Mouse (Mus musculus): ENCODE measurements around the gene Gabbr1.

Gene Gabbr1

GRCm38 (mm10) chr17:37072730-37073276 lies 27.0 kb downstream of the Gabbr1 start:
- DNase-seq (ENCODE audit: low spot score in 2 of 2) = no peak

DNA sequence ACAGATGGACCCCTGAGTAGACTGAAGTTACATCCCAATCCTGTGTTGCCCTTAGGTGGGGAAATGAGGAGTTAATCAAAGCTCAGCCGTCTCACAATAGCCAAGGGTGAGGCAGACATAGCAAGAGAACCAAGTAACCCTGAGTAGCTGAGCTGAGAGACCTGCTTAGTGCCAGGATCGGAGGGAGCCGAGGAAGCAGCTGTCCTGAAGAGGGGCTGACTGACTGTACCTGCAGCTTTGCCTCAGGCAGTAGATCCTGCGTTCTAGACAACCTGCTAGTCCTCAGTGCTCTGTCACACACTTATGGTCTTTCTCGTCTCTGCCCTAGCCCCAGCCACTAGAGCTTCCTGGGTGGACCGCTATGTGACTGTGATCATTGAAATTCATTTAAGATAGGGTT lies 29.4 kb downstream of the Gabbr1 start:
- DNase-seq (ENCODE audit: low spot score in 2 of 2) = no peak

- no peak for DNase-seq (ENCODE audit: low spot score in 2 of 2)
These were observed 30.0 kb downstream of the Gabbr1 start for GRCm38 (mm10) chr17:37075766-37076165.

- DNase-seq (ENCODE audit: low spot score in 2 of 2) = no peak
These were observed 32.4 kb downstream of the Gabbr1 start for GRCm38 (mm10) chr17:37078193-37078592.

DNA sequence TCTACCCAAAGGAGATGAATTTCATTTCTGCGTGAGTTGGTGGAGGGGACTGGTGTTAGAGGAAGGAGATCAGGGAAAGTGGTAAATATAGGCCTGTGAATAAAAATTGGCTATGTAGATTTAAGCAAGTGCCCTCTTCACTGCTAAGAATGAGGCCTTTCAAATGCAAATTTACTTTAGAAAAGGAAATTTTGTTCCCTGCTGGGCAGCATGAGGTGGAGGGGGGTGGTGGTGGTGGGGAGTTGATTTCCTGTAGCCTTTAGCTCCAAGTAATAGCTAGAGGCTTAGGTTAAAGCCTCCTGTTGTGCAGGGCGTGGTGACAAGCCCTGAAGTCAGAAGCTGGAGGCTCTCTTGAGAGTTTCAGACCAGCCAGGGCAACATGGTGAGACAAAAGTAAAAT lies 33.2 kb downstream of the Gabbr1 start:
- no peak for DNase-seq (ENCODE audit: low spot score in 2 of 2)

- no peak for DNase-seq (ENCODE audit: low spot score in 2 of 2)
These were observed 34.4 kb downstream of the Gabbr1 start for GRCm38 (mm10) chr17:37080119-37080518.

DNA sequence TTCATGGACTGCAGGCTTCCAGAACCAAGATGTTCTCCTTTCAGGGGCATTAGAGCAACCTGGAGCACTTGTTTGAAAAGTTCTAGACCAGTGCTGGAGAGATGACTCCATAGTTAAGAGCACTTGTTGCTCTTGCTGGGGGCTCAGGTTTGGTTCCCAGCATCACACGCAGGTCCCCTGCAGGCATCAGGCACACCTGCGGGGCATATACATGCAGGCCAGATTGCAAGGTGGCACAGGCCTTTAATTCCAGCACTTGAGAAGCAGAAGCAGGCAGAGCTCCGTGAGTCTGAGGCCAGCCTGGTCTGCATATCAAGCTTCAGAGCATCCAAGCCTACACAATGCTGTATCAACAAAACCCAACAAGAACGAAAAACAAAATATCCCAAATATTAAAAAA lies 35.9 kb downstream of the Gabbr1 start:
- no peak for DNase-seq (ENCODE audit: low spot score in 2 of 2)

- no peak for DNase-seq (ENCODE audit: low spot score in 2 of 2)
These were observed 37.6 kb downstream of the Gabbr1 start for GRCm38 (mm10) chr17:37083327-37083726.

- DNase-seq (ENCODE audit: low spot score in 2 of 2) = no peak
These were observed 38.9 kb downstream of the Gabbr1 start for GRCm38 (mm10) chr17:37084632-37085031.

GRCm38 (mm10) chr17:37085545-37085944 lies 39.8 kb downstream of the Gabbr1 start:
- no peak for DNase-seq (ENCODE audit: low spot score in 2 of 2)

DNA sequence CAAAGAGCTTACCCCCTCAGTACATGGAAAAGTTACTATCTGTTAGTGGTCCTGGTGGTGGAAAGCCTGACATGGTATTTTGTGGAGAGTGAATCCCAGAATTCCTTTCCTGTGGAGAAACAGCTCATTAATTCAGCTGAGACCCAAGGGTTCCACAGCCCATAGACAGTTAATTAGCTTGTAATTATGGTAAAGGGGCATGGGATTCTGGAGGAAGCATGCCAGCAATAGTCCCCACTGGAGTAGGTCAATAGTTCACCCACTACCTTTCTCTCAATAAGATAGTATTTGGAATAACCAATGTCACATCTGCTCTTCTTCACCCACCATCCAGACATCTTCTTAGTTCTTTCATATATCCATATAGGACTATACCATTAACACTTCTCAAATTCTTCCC lies 42.6 kb downstream of the Gabbr1 start, which contains the start of gene Olfr90:
Olfr90 (minus strand) TSS at position 101 of the 400 bp plus-strand sequence.
- DNase-seq (ENCODE audit: low spot score in 2 of 2) = no peak

DNA sequence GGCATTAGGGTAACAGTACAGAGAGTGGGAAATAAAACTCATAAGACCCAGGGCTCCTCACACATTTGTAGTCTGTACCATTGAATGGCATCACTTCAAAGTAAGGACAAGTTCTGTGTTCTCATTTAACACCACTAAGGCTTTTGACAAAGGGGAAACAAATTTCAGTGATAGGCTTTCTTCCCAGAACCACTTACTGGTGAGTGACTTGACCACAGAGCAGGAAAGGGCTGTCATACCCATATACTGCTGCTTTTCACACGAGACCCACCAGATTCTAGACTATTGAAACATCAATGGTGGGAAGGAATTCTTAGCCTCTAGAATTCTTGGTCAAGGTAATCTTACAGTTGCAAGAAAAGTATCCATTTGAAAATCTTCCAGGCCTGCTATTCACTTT lies 46.4 kb downstream of the Gabbr1 start:
- DNase-seq (ENCODE audit: low spot score in 2 of 2) = no peak

GRCm38 (mm10) chr17:37093289-37093688 lies 47.5 kb downstream of the Gabbr1 start:
- no peak for DNase-seq (ENCODE audit: low spot score in 2 of 2)

DNA sequence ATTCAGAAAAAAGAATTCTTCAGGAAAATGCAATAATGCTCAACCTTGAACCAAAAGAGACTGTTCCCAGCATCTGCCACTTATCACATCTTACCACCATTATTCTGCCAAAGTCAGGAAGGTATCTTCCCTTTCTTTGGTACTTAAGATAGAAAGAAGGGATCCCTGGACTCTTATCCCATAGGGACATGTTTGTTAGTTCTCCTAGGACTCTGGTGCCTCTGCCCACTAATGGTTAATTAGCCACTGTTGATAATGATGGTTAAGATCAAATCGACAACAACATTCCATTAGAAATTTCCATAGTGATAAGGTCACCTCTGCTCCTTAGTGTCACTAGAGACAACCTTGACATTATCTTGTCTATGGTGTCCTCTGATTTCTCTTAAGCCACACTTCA lies 52.4 kb downstream of the Gabbr1 start, which contains the start of gene Olfr91:
Olfr91 (minus strand) TSS at position 101 of the 400 bp plus-strand sequence.
- no peak for DNase-seq (ENCODE audit: low spot score in 2 of 2)

DNA sequence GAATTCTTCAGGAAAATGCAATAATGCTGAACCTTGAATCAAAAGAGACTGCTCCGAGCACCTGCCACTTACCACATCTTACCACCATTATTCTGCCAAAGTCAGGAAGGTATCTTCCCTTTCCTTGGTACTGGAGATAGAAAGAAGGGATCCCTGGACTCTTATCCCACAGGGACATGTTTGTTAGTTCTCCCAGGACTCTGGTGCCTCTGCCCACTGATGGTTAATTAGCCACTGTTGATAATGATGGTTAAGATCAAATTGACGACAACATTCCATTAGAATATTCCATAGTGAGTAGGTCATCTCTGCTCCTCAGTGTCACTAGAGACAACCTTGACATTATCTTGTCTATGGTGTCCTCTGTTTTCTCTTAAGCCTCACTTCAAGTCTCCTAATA lies 74.2 kb downstream of the Gabbr1 start, which contains the start of gene Olfr92:
Olfr92 (minus strand) TSS at position 101 of the 400 bp plus-strand sequence.
- no peak for DNase-seq (ENCODE audit: low spot score in 2 of 2)
